Mouse (Mus musculus) myocyte (in vitro differentiated cells): ENCODE measurements around the gene Clip1.

ENCODE experiments used
- POLR2A ChIP-seq: IDR thresholded peaks from one replicate; pipeline ENCODE4 v1.6.1; 2011; ENCODE audit warnings: low read depth, mild to moderate bottlenecking, control low read depth, moderate library complexity; ENCODE audit not compliant: insufficient read length
- TCF12 ChIP-seq: IDR thresholded peaks from one replicate; pipeline ENCODE4 v1.6.1; 2011; ENCODE audit warnings: mild to moderate bottlenecking, control low read depth; ENCODE audit not compliant: poor library complexity, insufficient read depth, severe bottlenecking

- TF ChIP-seq POLR2A (no peak), TCF12 (no peak)
Measured at GRCm38 (mm10) chr5:123667915-123668314, 16.5 kb downstream of the Clip1 start.
